Mouse (Mus musculus) layer of hippocampus, postnatal 36 days (tissue): ENCODE data around the gene Gm13276. TPM values are rescaled to one million over a fixed set of nuclear protein-coding genes. Genes with fewer than 3 reads are reported as not detected.
A peak's percentile ranks its signal among the peaks of the same experiment; 100 is the strongest.
"Not testable (repeated sequence)": the region's sequence is repeated elsewhere in the genome, so short reads cannot be mapped to it uniquely, and the experiment has no call there.

Experiments
- DNase-seq, 2 experiments: peaks; one replicate each; pipeline ENCODE4 v3.0.0; 2022
- total RNA-seq, 2 experiments: library from RNA; stranded (reverse); gene quantifications; 2 replicates each; pipeline ENCODE4 v1.2.3; 2021

Gm13276 gene
- total RNA-seq, 2 experiments from 2014 or later, result not detected

- DNase-seq, result peak; percentile 48 to 65
These were observed 2.9 kb downstream of the Gm13276 start, which contains the start of gene Gm13277 for GRCm38 (mm10) chr4:88788402-88788801. TSS of gene Gm13277 (plus strand) at chr4:88788632.

DNA sequence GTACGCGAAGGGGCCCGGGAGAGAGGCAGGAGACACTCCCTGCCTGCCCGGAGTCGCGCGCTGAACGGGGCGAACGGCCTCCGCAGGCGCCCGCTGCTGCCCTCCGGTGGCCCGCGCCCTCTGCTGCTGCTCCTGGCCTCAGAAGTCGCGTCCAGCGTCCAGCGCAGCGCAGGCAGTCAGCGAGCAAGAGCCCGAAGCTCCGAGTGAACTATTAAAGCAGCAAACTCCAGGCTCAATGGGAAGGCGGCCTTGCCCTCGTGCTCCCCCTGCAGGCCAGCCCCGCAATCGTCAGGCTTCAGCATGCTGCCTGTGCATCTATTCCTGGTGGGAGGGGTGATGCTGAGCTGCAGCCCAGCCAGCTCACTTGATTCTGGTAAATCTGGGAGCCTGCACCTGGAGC lies 5.7 kb downstream of the Gm13276 start, which contains the start of gene Gm13278:
Gm13278 (plus strand) TSS at position 301 of the 400 bp plus-strand sequence.
- not testable (repeated sequence) for DNase-seq

DNA sequence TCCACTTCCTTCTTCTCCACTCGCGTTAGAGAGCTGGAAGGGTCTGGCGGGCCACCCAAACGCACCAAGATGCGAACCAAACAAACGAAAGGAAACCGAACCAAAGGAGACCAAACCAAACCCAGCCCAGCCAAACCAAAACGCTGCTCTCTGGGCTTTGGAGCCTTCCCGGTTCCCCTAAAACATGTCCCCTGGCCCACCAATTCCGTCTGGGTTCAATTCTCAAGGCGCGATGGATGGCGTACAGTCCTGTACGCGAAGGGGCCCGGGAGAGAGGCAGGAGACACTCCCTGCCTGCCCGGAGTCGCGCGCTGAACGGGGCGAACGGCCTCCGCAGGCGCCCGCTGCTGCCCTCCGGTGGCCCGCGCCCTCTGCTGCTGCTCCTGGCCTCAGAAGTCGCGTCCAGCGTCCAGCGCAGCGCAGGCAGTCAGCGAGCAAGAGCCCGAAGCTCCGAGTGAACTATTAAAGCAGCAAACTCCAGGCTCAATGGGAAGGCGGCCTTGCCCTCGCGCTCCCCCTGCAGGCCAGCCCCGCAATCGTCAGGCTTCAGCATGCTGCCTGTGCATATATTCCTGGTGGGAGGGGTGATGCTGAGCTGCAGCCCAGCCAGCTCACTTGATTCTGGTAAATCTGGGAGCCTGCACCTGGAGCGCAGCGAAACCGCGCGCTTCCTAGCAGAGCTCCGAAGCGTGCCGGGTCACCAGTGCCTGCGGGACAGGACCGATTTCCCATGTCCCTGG lies 8.6 kb downstream of the Gm13276 start, which contains the start of gene Gm13275:
Gm13275 (plus strand) TSS at position 552 of the 740 bp plus-strand sequence.
- DNase-seq, result peak; percentile 78 to 81

DNA sequence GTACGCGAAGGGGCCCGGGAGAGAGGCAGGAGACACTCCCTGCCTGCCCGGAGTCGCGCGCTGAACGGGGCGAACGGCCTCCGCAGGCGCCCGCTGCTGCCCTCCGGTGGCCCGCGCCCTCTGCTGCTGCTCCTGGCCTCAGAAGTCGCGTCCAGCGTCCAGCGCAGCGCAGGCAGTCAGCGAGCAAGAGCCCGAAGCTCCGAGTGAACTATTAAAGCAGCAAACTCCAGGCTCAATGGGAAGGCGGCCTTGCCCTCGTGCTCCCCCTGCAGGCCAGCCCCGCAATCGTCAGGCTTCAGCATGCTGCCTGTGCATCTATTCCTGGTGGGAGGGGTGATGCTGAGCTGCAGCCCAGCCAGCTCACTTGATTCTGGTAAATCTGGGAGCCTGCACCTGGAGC lies 11.6 kb downstream of the Gm13276 start, which contains the start of gene Gm13279:
Gm13279 (plus strand) TSS at position 301 of the 400 bp plus-strand sequence.
- not testable (repeated sequence) for DNase-seq

DNA sequence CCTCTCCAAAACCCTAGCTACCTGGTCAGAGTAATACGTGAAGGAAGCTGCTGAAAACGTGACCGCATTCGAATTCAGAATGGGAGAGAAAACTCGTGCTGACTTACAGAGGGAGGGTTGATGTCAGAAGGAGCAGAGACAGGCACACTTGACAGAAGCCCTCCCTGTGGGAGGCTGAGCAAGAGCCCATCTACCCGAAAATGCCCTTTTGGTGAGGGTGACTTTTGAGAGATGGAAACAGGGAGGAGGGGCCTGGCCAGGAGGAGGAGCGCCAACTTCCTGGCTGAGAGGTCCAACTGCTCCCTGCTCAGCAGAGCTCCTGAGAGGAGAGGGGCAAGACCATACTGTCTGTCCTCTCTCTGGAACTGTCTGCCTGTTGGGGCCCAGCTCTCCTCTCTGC lies 13.9 kb downstream of the Gm13276 start, which contains the start of gene Gm13285:
Gm13285 (plus strand) TSS at position 301 of the 400 bp plus-strand sequence.
- not testable (repeated sequence) for DNase-seq

DNA sequence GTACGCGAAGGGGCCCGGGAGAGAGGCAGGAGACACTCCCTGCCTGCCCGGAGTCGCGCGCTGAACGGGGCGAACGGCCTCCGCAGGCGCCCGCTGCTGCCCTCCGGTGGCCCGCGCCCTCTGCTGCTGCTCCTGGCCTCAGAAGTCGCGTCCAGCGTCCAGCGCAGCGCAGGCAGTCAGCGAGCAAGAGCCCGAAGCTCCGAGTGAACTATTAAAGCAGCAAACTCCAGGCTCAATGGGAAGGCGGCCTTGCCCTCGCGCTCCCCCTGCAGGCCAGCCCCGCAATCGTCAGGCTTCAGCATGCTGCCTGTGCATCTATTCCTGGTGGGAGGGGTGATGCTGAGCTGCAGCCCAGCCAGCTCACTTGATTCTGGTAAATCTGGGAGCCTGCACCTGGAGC lies 17.4 kb downstream of the Gm13276 start, which contains the start of gene Gm13287:
Gm13287 (plus strand) TSS at position 301 of the 400 bp plus-strand sequence.
- DNase-seq, result not testable (repeated sequence)

DNA sequence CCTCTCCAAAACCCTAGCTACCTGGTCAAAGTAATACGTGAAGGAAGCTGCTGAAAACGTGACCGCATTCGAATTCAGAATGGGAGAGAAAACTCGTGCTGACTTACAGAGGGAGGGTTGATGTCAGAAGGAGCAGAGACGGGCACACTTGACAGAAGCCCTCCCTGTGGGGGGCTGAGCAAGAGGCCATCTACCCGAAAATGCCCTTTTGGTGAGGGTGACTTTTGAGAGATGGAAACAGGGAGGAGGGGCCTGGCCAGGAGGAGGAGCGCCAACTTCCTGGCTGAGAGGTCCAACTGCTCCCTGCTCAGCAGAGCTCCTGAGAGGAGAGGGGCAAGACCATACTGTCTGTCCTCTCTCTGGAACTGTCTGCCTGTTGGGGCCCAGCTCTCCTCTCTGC lies 19.7 kb downstream of the Gm13276 start, which contains the start of gene Gm13288:
Gm13288 (plus strand) TSS at position 301 of the 400 bp plus-strand sequence.
- DNase-seq, result not testable (repeated sequence)

- DNase-seq, result not testable (repeated sequence)
These were observed 20.3 kb downstream of the Gm13276 start for GRCm38 (mm10) chr4:88805761-88806160.

- DNase-seq, result no peak
These were observed 30.4 kb downstream of the Gm13276 start, which contains the start of gene Ifna7 for GRCm38 (mm10) chr4:88815928-88816327. TSS of gene Ifna7 (plus strand) at chr4:88816228.

- DNase-seq, result no peak
These were observed 34.1 kb downstream of the Gm13276 start, which contains the start of gene Ifna11 for GRCm38 (mm10) chr4:88819659-88820058. TSS of gene Ifna11 (plus strand) at chr4:88819959.

- DNase-seq, result no peak
These were observed 37.5 kb downstream of the Gm13276 start for GRCm38 (mm10) chr4:88822995-88823394.

DNA sequence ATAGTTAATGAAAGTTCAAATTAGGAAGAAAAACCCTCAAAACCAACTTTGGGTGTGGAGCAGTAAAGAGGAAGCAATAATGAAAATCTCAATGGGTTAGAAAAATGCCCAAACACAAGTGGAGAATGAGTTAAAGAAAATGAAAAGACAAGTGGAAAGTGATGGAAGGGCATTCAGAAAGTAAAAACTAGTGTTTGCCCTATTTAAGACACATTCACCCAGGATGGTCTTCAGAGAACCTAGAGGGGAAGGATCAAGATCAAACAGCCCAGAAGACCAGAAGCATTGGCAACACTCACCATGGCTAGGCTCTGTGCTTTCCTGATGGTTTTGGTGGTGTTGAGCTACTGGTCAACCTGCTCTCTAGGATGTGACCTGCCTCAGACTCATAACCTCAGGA lies 41.6 kb downstream of the Gm13276 start, which contains the start of gene Ifna6:
Ifna6 (plus strand) TSS at position 301 of the 400 bp plus-strand sequence.
- DNase-seq, result not testable (repeated sequence)

DNA sequence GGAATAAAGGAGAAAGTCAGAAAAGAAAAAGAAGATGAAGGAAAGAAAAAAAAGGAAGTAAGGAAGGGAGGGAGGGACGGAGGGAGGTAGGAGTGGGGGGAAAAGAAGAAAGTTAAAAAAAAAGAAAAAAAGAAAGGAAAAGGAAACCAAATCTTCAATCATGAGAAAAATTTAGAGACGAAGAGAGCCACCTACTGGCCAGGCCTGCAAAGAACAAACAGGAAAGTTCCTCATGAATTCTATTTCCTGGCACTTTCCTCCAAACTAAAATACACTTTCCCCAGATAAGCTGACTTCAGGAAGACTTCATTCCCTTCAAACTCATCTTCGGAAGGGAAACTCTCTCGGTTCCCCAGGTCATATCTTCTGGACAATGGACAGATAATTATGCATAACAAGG lies 45.0 kb downstream of the Gm13276 start:
- DNase-seq, result no peak

- DNase-seq, result not testable (repeated sequence)
These were observed 49.7 kb downstream of the Gm13276 start, which contains the start of gene Ifna5 for GRCm38 (mm10) chr4:88835225-88835624. TSS of gene Ifna5 (plus strand) at chr4:88835525.

Other genes with a start within 250 kb of the Gm13276 start
- not detected for gene Ifna15, start 227.5 kb upstream of the Gm13276 start, total RNA-seq
- gene Ifna14, start 213.9 kb upstream of the Gm13276 start, total RNA-seq, result not detected
- gene Ifna9, start 193.3 kb upstream of the Gm13276 start, total RNA-seq, result not detected
- not detected for gene Ifna12, start 182.3 kb upstream of the Gm13276 start, total RNA-seq
- not detected for gene C87499, start 151.3 kb upstream of the Gm13276 start, total RNA-seq
- not detected for gene Ifna13, start 141.2 kb upstream of the Gm13276 start, total RNA-seq
- not detected for gene Ifna16, start 108.8 kb upstream of the Gm13276 start, total RNA-seq
- not detected for gene Ifna2, start 101.8 kb upstream of the Gm13276 start, total RNA-seq
- not detected for gene Ifnab, start 94.3 kb upstream of the Gm13276 start, total RNA-seq
- gene Gm26566, start 63.9 kb upstream of the Gm13276 start, total RNA-seq, result 1 to 10 TPM in 1 of 2 experiments, under 1 TPM in 1; 0.90 to 1.5 TPM
- gene Klhl9, start 63.2 kb upstream of the Gm13276 start, total RNA-seq, result 100 to 1,000 TPM; 105 to 112 TPM
- gene Gm13271, start 30.8 kb upstream of the Gm13276 start, total RNA-seq, result not detected
- gene Gm13283, start 25.6 kb upstream of the Gm13276 start, total RNA-seq, result not detected
- gene Gm13290, start 11.9 kb upstream of the Gm13276 start, total RNA-seq, result not detected
- gene Gm13289, start 8.8 kb upstream of the Gm13276 start, total RNA-seq, result not detected
- not detected for gene Gm13272, start 5.9 kb upstream of the Gm13276 start, total RNA-seq
- gene Ifnz, start 3.6 kb upstream of the Gm13276 start, total RNA-seq, result not detected
- gene Gm13277, start 2.9 kb downstream of the Gm13276 start, total RNA-seq, result not detected
- not detected for gene Gm13278, start 5.8 kb downstream of the Gm13276 start, total RNA-seq
- not detected for gene Gm13275, start 8.8 kb downstream of the Gm13276 start, total RNA-seq
- gene Gm13279, start 11.7 kb downstream of the Gm13276 start, total RNA-seq, result not detected
- not detected for gene Gm13285, start 14.0 kb downstream of the Gm13276 start, total RNA-seq
- gene Gm13287, start 17.5 kb downstream of the Gm13276 start, total RNA-seq, result not detected
- gene Gm13288, start 19.8 kb downstream of the Gm13276 start, total RNA-seq, result not detected
- not detected for gene Ifna7, start 30.5 kb downstream of the Gm13276 start, total RNA-seq
- not detected for gene Ifna11, start 34.2 kb downstream of the Gm13276 start, total RNA-seq
- not detected for gene Ifna6, start 41.7 kb downstream of the Gm13276 start, total RNA-seq
- not detected for gene Ifna5, start 49.8 kb downstream of the Gm13276 start, total RNA-seq
- gene Ifna4, start 56.2 kb downstream of the Gm13276 start, total RNA-seq, result not detected
- gene Ifna1, start 64.4 kb downstream of the Gm13276 start, total RNA-seq, result not detected
- gene Ifne, start 94.5 kb downstream of the Gm13276 start, total RNA-seq, result not detected